1 mouse cellular context compared by ENCODE assay signal in the genomic region with DNA sequence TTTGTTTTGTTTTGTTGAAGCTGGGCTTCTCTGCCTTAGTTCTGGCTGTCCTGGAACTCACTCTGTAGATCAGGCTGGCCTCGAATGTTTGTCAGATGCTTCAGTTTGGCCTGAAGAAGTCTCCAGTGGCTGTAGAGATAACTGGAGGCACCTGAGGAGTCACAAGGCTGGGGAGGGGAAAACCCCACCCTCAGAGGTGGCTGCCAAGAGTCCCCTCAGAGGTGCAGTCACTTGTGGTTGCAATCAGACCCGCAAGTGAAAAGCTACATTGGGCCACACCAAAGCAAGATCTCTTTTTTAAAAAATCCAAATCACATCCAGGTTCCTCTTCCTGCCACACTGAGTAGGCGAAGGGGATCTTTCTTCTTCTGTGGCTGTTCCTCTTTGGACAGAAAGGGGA.
TF ChIP-seq lines count a peak whose summit lies in the region.

No protein-coding gene starts in this region.

TF ChIP-seq in CH12.LX, 34 proteins besides CTCF, POLR2A, EP300 and RAD21 (continued from another document):
- peak; percentile 84 for TF ChIP-seq IRF4 (IDR thresholded peaks at IDR 0.05; ENCODE audit: low read depth, low read length)
- no peak for TF ChIP-seq USF2 (conservative IDR thresholded peaks at IDR 0.05; ENCODE audit: low read depth, low read length)
- peak; percentile 43 for TF ChIP-seq ZNF384 (IDR thresholded peaks at IDR 0.05; ENCODE audit: low read depth, low read length)
- peak; percentile 57; the same call in 1 of the 2 replicates for TF ChIP-seq TBP (conservative IDR thresholded peaks at IDR 0.05; ENCODE audit: low read depth, low read length)
- TF ChIP-seq UBTF (IDR thresholded peaks at IDR 0.05; ENCODE audit: low read depth, low read length): no peak
- no peak for TF ChIP-seq KAT2A (IDR thresholded peaks at IDR 0.05; ENCODE audit: insufficient replicate concordance, low read length)
- TF ChIP-seq HCFC1 (IDR thresholded peaks at IDR 0.05; ENCODE audit: low read depth, low read length): no peak
- TF ChIP-seq E2F4 (IDR thresholded peaks at IDR 0.05; ENCODE audit: insufficient replicate concordance, low read depth, low read length): no peak
- no peak for TF ChIP-seq PAX5 (IDR thresholded peaks at IDR 0.05; ENCODE audit: low read length)
- no peak for TF ChIP-seq JUND (conservative IDR thresholded peaks at IDR 0.05; ENCODE audit: low read depth, low read length)
- no peak for TF ChIP-seq MAZ (IDR thresholded peaks at IDR 0.05; ENCODE audit: low read depth, low read length)
- TF ChIP-seq GABPA (IDR thresholded peaks at IDR 0.05; ENCODE audit: insufficient replicate concordance, low read depth, low read length): no peak
- no peak for TF ChIP-seq ELF1 (IDR thresholded peaks at IDR 0.05; ENCODE audit: low read depth, low read length)
- TF ChIP-seq ETS1 (conservative IDR thresholded peaks at IDR 0.05; ENCODE audit: low read depth, low read length): peak; percentile 83
- TF ChIP-seq MEF2A (IDR thresholded peaks at IDR 0.05; ENCODE audit: borderline replicate concordance, low read depth, low read length): peak; percentile 80
- peak; percentile 68 for TF ChIP-seq MYC (IDR thresholded peaks at IDR 0.05; ENCODE audit: low read depth, low read length)
- TF ChIP-seq SIN3A (IDR thresholded peaks at IDR 0.05; ENCODE audit: low read length): 0 out of 2 replicates have a peak, but pooled peaks have one; percentile 53
- no peak for TF ChIP-seq NELFE (IDR thresholded peaks at IDR 0.05; ENCODE audit: low read depth, low read length)
